Mouse (Mus musculus): ENCODE measurements around the gene Pde4dip. TPM values are rescaled to one million over a fixed set of nuclear protein-coding genes. Genes with fewer than 3 reads are reported as not detected.
A peak's percentile ranks its signal among the peaks of the same experiment; 100 is the strongest.

Gene Pde4dip
- polyA plus RNA-seq (2014; fragmentation: Nextera tagmentation; extraction: Ambion mirVana), result 99.4 and 112 TPM in 2 replicates

GRCm38 (mm10) chr3:97888168-97888901, at the start of gene Pde4dip:
Pde4dip (minus strand) TSS chr3:97888707.
- H3K27ac ChIP-seq (replicated peaks in 1 of 2; ENCODE audit: control insufficient read depth in 1 of 2, insufficient read depth in 1 of 2, low read depth in 2 of 2, low read length in 2 of 2), result no peak within 1 kb of the TSS
- whole genome bisulfite sequencing, result 1% methylated on average over 44 of the region's 44 CpGs
- no peaks in the 10 kb centered on the region for H3K36me3 ChIP-seq (ENCODE audit: control insufficient read depth, insufficient read depth, low read length)
- H3K4me1 ChIP-seq (ENCODE audit: control insufficient read depth in 2 of 2, insufficient read depth in 2 of 2, low read length in 2 of 2), result no peaks in the 10 kb centered on the region
- H3K9me3 ChIP-seq (ENCODE audit: control insufficient read depth, low read length), result no peaks in the 10 kb centered on the region
- peak within 1 kb of the TSS; percentile 42 to 44 for H3K4me3 ChIP-seq (ENCODE audit: control insufficient read depth in 1 of 2, insufficient read depth in 1 of 2, low read depth in 1 of 2, low read length in 2 of 2)
- H3K9ac ChIP-seq (ENCODE audit: low read length), result peak within 1 kb of the TSS; percentile 61
- no peak; the same call in 1 of the 2 replicates for ATAC-seq (ENCODE audit: insufficient number of reproducible peaks, insufficient read depth, low FRiP score, low read depth)
- peaks cover 38% of the 10 kb centered on the region for H3K27me3 ChIP-seq (ENCODE audit: control insufficient read depth, insufficient read depth, low read length)
- peak within 1 kb of the TSS; percentile 82 for H3K4me2 ChIP-seq (ENCODE audit: low read length)

GRCm38 (mm10) chr3:97937945-97938266, 49.4 kb upstream of the Pde4dip start:
- Histone ChIP-seq H3K4me1 (ENCODE audit: control insufficient read depth in 2 of 2, insufficient read depth in 2 of 2, low read length in 2 of 2) (peaks cover 18 to 32% of the 10 kb centered on the region in 2 experiments), H3K36me3 (ENCODE audit: control insufficient read depth, insufficient read depth, low read length) (no peaks in the 10 kb centered on the region), H3K9ac (ENCODE audit: low read length) (no peak overlapping the region), H3K9me3 (ENCODE audit: control insufficient read depth, low read length) (no peaks in the 10 kb centered on the region), H3K4me2 (ENCODE audit: low read length) (no peak overlapping the region), H3K4me3 (ENCODE audit: control insufficient read depth in 1 of 2, insufficient read depth in 1 of 2, low read depth in 1 of 2, low read length in 2 of 2) (no peak overlapping the region), H3K27me3 (ENCODE audit: control insufficient read depth, insufficient read depth, low read length) (no peaks in the 10 kb centered on the region), H3K27ac (replicated peaks in 1 of 2; ENCODE audit: control insufficient read depth in 1 of 2, insufficient read depth in 1 of 2, low read depth in 2 of 2, low read length in 2 of 2) (no peak overlapping the region)
- no peak for ATAC-seq (ENCODE audit: insufficient number of reproducible peaks, insufficient read depth, low FRiP score, low read depth)
- 80% methylated on average over 6 of the region's 6 CpGs for WGBS

DNA sequence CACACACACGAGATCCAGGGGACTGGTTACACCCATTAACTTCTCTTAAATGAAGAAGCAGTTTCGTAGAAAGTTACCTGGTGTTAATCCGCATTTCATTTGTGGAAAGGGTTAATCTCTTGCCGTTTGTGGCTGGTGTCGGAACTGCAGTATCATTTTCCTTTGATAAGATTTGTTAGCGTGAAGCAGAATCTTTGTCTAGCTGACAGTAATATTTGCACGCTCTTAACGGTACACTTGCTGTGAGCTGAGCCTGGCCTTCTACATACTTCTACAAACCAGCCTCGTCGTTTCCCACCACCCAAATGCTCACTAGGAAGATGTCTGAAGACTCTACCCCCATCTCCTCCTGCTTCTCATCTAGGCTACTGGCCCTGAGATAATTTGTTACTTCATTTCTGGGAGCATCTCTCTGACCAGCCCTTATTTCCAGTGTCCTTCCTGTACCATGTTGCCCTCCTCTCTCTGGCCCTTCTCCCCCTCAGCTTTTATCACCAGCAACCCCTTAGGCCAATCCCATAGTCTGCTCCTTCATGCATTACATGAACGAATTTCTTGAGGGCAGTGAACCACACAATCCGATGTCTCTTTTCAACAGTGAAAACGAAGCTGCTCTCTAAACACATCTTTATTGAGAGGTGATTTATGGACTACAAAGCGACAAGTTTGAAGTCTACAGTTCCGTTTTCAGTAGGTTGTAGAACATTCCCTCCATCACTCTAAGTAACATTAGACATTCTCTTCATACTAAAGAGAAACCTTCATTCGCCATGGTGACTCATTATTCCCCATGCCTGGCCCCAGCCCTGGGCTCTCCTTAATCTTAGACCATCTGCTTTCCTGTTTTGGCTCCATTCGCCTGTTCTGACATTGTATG, 48.8 kb upstream of the Pde4dip start:
- ATAC-seq (ENCODE audit: insufficient number of reproducible peaks, insufficient read depth, low FRiP score, low read depth), result no peak

DNA sequence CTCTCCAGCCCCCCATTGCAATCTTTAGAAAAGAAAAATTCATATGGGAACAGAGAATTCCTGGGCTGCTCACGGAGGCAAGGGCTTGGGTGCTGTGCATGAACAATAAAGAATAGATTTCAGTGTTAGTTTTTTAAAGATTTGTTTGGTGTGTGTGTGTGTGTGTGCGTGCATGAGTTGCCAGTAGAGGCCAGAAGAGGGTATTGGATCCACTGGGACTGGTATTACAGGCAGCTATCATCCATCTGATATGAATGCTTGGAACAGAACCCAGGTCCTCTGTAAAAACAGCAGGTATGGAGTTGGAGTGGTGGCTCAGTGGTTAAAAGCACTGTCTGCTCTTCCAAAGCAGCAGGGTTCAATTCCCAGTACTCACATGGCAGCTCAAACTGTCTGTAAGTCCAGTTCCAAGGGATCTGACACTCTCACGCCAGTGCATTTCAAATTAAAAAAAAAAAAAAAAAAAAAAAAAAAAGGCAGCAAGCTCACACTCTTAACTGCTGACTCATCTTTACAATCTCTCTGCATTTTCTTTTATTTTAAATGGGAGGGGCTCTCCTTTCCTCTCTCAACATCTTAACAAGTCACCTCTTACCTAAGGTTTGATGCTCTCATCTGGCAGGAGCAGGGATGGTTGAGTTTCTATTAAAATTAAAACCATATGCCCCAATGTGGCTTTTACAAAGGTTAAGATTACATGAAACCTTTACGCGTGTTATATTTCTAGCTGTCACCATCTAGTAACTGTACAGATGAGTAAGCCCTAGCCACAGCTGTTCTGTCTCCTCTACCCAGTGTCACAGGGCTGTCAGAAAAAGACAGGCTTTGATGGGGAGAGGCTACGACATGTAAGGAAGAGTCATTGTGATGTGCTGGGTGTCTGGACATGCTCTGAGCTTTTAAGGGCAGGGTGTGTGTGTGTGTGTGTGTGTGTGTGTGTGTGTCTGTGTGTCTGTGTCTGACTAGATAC, 46.1 kb upstream of the Pde4dip start:
- no peaks in the 10 kb centered on the region for H3K9me3 ChIP-seq (ENCODE audit: control insufficient read depth, low read length)
- no peak overlapping the region for H3K4me3 ChIP-seq (ENCODE audit: control insufficient read depth in 1 of 2, insufficient read depth in 1 of 2, low read depth in 1 of 2, low read length in 2 of 2)
- ATAC-seq (ENCODE audit: insufficient number of reproducible peaks, insufficient read depth, low FRiP score, low read depth), result no peak
- 76% methylated on average over 6 of the region's 6 CpGs for WGBS
- peaks cover 6 to 24% of the 10 kb centered on the region in 2 experiments; a peak in 3 of 4 replicates for H3K4me1 ChIP-seq (ENCODE audit: control insufficient read depth in 2 of 2, insufficient read depth in 2 of 2, low read length in 2 of 2)
- no peaks in the 10 kb centered on the region for H3K36me3 ChIP-seq (ENCODE audit: control insufficient read depth, insufficient read depth, low read length)
- no peak overlapping the region for H3K9ac ChIP-seq (ENCODE audit: low read length)
- H3K4me2 ChIP-seq (ENCODE audit: low read length), result no peak overlapping the region
- H3K27ac ChIP-seq (replicated peaks in 1 of 2; ENCODE audit: control insufficient read depth in 1 of 2, insufficient read depth in 1 of 2, low read depth in 2 of 2, low read length in 2 of 2), result no peak overlapping the region
- H3K27me3 ChIP-seq (ENCODE audit: control insufficient read depth, insufficient read depth, low read length), result no peaks in the 10 kb centered on the region

More for the DNA sequence above, 48.8 kb upstream of the Pde4dip start:
- Histone ChIP-seq H3K9me3 (ENCODE audit: control insufficient read depth, low read length) (no peaks in the 10 kb centered on the region), H3K4me1 (ENCODE audit: control insufficient read depth in 2 of 2, insufficient read depth in 2 of 2, low read length in 2 of 2) (peaks cover 15 to 30% of the 10 kb centered on the region in 2 experiments), H3K36me3 (ENCODE audit: control insufficient read depth, insufficient read depth, low read length) (no peaks in the 10 kb centered on the region), H3K4me3 (ENCODE audit: control insufficient read depth in 1 of 2, insufficient read depth in 1 of 2, low read depth in 1 of 2, low read length in 2 of 2) (no peak overlapping the region), H3K27ac (replicated peaks in 1 of 2; ENCODE audit: control insufficient read depth in 1 of 2, insufficient read depth in 1 of 2, low read depth in 2 of 2, low read length in 2 of 2) (no peak overlapping the region), H3K9ac (ENCODE audit: low read length) (no peak overlapping the region), H3K27me3 (ENCODE audit: control insufficient read depth, insufficient read depth, low read length) (no peaks in the 10 kb centered on the region), H3K4me2 (ENCODE audit: low read length) (no peak overlapping the region)
- WGBS, result 52% methylated on average over 17 of the region's 17 CpGs

DNA sequence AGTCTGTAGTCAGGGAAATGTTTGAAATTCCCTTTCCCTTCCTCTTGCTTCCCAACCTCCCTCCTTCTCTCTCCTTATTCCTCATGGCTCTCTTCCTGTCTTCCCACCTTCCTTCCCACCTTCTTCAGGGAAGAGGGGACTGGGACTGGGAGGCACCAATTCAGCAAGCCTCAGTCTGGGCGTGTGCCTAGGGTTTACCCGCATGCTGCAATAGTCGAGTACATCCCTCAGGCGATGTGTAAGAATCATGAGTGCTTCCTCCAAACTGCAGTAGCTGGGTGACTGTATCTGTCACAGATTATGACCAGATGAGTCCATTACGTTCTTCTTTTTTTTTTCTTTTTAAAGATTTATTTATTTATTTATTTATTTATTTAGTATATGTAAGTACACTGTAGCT, 45.3 kb upstream of the Pde4dip start:
- 78% methylated on average over 5 of the region's 5 CpGs for WGBS

DNA sequence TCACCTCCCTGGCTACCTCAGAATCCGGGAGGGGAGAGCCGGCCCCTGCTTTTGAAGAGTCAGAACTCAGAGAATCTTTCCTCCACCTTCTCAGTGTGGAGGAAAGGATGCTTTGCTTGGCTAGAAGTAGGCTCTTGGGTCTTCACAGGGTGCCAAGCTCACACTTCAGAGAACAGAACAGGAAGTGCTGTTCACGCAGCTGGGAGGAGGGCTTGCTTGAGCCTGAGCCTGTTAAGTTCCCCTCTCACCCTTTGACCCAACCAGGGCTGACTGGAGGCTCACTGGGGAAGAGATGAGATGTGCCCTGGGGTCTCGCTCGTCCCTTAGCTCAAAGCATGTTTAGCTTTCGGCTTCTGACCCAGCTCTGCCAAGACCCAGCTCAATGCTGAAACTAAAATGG, 44.7 kb upstream of the Pde4dip start:
- Histone ChIP-seq H3K4me1 (ENCODE audit: control insufficient read depth in 2 of 2, insufficient read depth in 2 of 2, low read length in 2 of 2) (peaks cover 6 to 18% of the 10 kb centered on the region in 2 experiments; a peak in 3 of 4 replicates), H3K36me3 (ENCODE audit: control insufficient read depth, insufficient read depth, low read length) (no peaks in the 10 kb centered on the region), H3K4me2 (ENCODE audit: low read length) (peak overlapping the region; percentile 50; the same call in 1 of the 2 replicates), H3K27ac (replicated peaks in 1 of 2; ENCODE audit: control insufficient read depth in 1 of 2, insufficient read depth in 1 of 2, low read depth in 2 of 2, low read length in 2 of 2) (no peak overlapping the region), H3K27me3 (ENCODE audit: control insufficient read depth, insufficient read depth, low read length) (no peaks in the 10 kb centered on the region), H3K9ac (ENCODE audit: low read length) (no peak overlapping the region), H3K4me3 (ENCODE audit: control insufficient read depth in 1 of 2, insufficient read depth in 1 of 2, low read depth in 1 of 2, low read length in 2 of 2) (no peak overlapping the region), H3K9me3 (ENCODE audit: control insufficient read depth, low read length) (no peaks in the 10 kb centered on the region)
- no peak for ATAC-seq (ENCODE audit: insufficient number of reproducible peaks, insufficient read depth, low FRiP score, low read depth)
- WGBS, result 20% methylated on average over 6 of the region's 6 CpGs

More for the DNA sequence above, 45.3 kb upstream of the Pde4dip start:
- no peak overlapping the region for H3K4me2 ChIP-seq (ENCODE audit: low read length)
- peaks cover 6 to 18% of the 10 kb centered on the region in 2 experiments; a peak in 3 of 4 replicates for H3K4me1 ChIP-seq (ENCODE audit: control insufficient read depth in 2 of 2, insufficient read depth in 2 of 2, low read length in 2 of 2)
- no peaks in the 10 kb centered on the region for H3K36me3 ChIP-seq (ENCODE audit: control insufficient read depth, insufficient read depth, low read length)
- H3K4me3 ChIP-seq (ENCODE audit: control insufficient read depth in 1 of 2, insufficient read depth in 1 of 2, low read depth in 1 of 2, low read length in 2 of 2), result no peak overlapping the region
- no peak overlapping the region for H3K27ac ChIP-seq (replicated peaks in 1 of 2; ENCODE audit: control insufficient read depth in 1 of 2, insufficient read depth in 1 of 2, low read depth in 2 of 2, low read length in 2 of 2)
- ATAC-seq (ENCODE audit: insufficient number of reproducible peaks, insufficient read depth, low FRiP score, low read depth), result no peak
- H3K9me3 ChIP-seq (ENCODE audit: control insufficient read depth, low read length), result no peaks in the 10 kb centered on the region
- H3K9ac ChIP-seq (ENCODE audit: low read length), result no peak overlapping the region
- H3K27me3 ChIP-seq (ENCODE audit: control insufficient read depth, insufficient read depth, low read length), result no peaks in the 10 kb centered on the region

DNA sequence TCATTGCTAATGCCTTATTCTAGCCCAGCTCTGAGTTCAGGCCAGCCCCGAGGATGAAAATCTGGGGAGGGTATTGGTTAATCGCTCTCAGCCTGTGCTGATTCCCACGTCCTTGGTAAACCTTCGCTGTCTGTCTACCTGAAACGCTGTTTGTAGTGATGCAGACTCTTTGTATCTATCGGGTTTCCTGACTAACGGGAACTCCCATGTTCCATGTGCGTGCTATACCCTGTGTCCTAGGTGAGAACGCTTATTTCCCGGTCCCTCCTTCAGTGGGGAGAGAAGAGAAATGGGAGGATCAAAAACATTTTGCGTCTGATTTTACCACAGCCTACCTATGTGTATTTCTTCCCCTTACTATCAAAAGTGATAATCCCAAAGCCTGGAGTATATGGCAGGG, 44.3 kb upstream of the Pde4dip start:
- Histone ChIP-seq H3K27ac (replicated peaks in 1 of 2; ENCODE audit: control insufficient read depth in 1 of 2, insufficient read depth in 1 of 2, low read depth in 2 of 2, low read length in 2 of 2) (no peak overlapping the region), H3K4me3 (ENCODE audit: control insufficient read depth in 1 of 2, insufficient read depth in 1 of 2, low read depth in 1 of 2, low read length in 2 of 2) (no peak overlapping the region), H3K27me3 (ENCODE audit: control insufficient read depth, insufficient read depth, low read length) (no peaks in the 10 kb centered on the region), H3K9ac (ENCODE audit: low read length) (no peak overlapping the region), H3K9me3 (ENCODE audit: control insufficient read depth, low read length) (no peaks in the 10 kb centered on the region), H3K36me3 (ENCODE audit: control insufficient read depth, insufficient read depth, low read length) (no peaks in the 10 kb centered on the region), H3K4me1 (ENCODE audit: control insufficient read depth in 2 of 2, insufficient read depth in 2 of 2, low read length in 2 of 2) (peaks cover 6 to 18% of the 10 kb centered on the region in 2 experiments; a peak in 3 of 4 replicates), H3K4me2 (ENCODE audit: low read length) (peak overlapping the region; percentile 50)
- 37% methylated on average over 11 of the region's 11 CpGs for WGBS
- no peak for ATAC-seq (ENCODE audit: insufficient number of reproducible peaks, insufficient read depth, low FRiP score, low read depth)
